Mouse (Mus musculus): ENCODE measurements around the gene Dand5.

Gene Dand5

GRCm38 (mm10) chr8:84783198-84783918 is 39.3 kb downstream of the Dand5 start:
- no peak for DNase-seq (ENCODE audit: low read depth)

- no peak for DNase-seq (ENCODE audit: low read depth)
Measured at GRCm38 (mm10) chr8:84782680-84783079, 39.9 kb downstream of the Dand5 start.

- no peak for DNase-seq (ENCODE audit: low read depth)
Measured at GRCm38 (mm10) chr8:84781686-84782505, 40.7 kb downstream of the Dand5 start.

- no peak for DNase-seq (ENCODE audit: low read depth)
Measured at GRCm38 (mm10) chr8:84780949-84781680, 41.5 kb downstream of the Dand5 start.

GRCm38 (mm10) chr8:84780225-84780555 is 42.4 kb downstream of the Dand5 start:
- DNase-seq (ENCODE audit: low read depth), result no peak

GRCm38 (mm10) chr8:84779519-84780224 is 43.0 kb downstream of the Dand5 start:
- no peak for DNase-seq (ENCODE audit: low read depth)

GRCm38 (mm10) chr8:84778638-84779380 is 43.8 kb downstream of the Dand5 start:
- no peak for DNase-seq (ENCODE audit: low read depth)

GRCm38 (mm10) chr8:84777899-84778637 is 44.6 kb downstream of the Dand5 start:
- DNase-seq (ENCODE audit: low read depth), result no peak

- DNase-seq (ENCODE audit: low read depth), result no peak
Measured at GRCm38 (mm10) chr8:84776569-84776968, 46.1 kb downstream of the Dand5 start.

- DNase-seq (ENCODE audit: low read depth), result no peak
Measured at GRCm38 (mm10) chr8:84775621-84776113, 47.0 kb downstream of the Dand5 start.

GRCm38 (mm10) chr8:84775105-84775591 is 47.5 kb downstream of the Dand5 start:
- DNase-seq (ENCODE audit: low read depth), result no peak

GRCm38 (mm10) chr8:84774473-84774911 is 48.1 kb downstream of the Dand5 start:
- DNase-seq (ENCODE audit: low read depth), result no peak

- no peak for DNase-seq (ENCODE audit: low read depth)
Measured at GRCm38 (mm10) chr8:84773833-84774232, 48.8 kb downstream of the Dand5 start.

- no peak for DNase-seq (ENCODE audit: low read depth)
Measured at GRCm38 (mm10) chr8:84773304-84773703, 49.3 kb downstream of the Dand5 start.

- DNase-seq (ENCODE audit: low read depth), result no peak
Measured at GRCm38 (mm10) chr8:84772628-84773027, 50.0 kb downstream of the Dand5 start.

GRCm38 (mm10) chr8:84771941-84772378 is 50.7 kb downstream of the Dand5 start:
- no peak for DNase-seq (ENCODE audit: low read depth)

GRCm38 (mm10) chr8:84771000-84771687 is 51.5 kb downstream of the Dand5 start:
- no peak for DNase-seq (ENCODE audit: low read depth)

GRCm38 (mm10) chr8:84770100-84770953 is 52.3 kb downstream of the Dand5 start:
- no peak for DNase-seq (ENCODE audit: low read depth)

GRCm38 (mm10) chr8:84769324-84769723 is 53.3 kb downstream of the Dand5 start:
- DNase-seq (ENCODE audit: low read depth), result no peak
